Mouse (Mus musculus) mouse embryonic stem cell (cell line): ENCODE data around the gene Chpf2.
"Not testable (repeated sequence)": the region's sequence is repeated elsewhere in the genome, so short reads cannot be mapped to it uniquely, and the experiment has no call there.

ENCODE experiments used
- in situ Hi-C, 2 experiments: fragments of 300-500 bp; cut with MboI; formaldehyde crosslinking; loops; 1 replicate in 1 of 2; 3 replicates in 1 of 2; pipeline ENCODE4 v1.14.3; 2019 to 2020; ENCODE audit warnings: low sequenced_read_pairs in 2 of 2, low pct_unique_long_range_greater_than_20kb in 1 of 2, mixed read lengths in 1 of 2; ENCODE audit not compliant: unreplicated experiment in 1 of 2

The Chpf2 gene

GRCm38 (mm10) chr5:24586547-24587199 is at the start of gene Chpf2:
Chpf2 (plus strand) TSS chr5:24586741.
- in situ Hi-C loops, result no loop called here

DNA sequence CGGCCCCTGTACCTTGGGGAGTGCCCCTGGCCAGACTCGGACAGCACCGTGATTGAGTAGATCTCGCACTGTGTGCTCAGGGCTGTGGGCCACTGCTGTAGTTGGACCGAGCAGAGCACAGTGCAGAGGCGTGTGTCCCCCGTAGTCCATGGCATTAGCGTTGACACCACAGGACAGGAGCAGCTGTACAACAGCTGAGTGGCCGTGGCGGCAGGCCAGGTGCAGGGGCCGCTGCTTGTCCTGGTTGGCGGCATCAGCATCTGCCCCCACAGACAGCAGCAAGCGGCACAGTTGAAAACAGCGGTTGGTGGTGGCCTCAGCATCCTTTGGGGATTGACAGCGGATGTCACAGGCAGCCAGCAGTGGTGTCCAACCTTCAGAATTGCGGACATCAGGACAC is 48.9 kb upstream of the Chpf2 start:
- in situ Hi-C loops, result no loop called here

DNA sequence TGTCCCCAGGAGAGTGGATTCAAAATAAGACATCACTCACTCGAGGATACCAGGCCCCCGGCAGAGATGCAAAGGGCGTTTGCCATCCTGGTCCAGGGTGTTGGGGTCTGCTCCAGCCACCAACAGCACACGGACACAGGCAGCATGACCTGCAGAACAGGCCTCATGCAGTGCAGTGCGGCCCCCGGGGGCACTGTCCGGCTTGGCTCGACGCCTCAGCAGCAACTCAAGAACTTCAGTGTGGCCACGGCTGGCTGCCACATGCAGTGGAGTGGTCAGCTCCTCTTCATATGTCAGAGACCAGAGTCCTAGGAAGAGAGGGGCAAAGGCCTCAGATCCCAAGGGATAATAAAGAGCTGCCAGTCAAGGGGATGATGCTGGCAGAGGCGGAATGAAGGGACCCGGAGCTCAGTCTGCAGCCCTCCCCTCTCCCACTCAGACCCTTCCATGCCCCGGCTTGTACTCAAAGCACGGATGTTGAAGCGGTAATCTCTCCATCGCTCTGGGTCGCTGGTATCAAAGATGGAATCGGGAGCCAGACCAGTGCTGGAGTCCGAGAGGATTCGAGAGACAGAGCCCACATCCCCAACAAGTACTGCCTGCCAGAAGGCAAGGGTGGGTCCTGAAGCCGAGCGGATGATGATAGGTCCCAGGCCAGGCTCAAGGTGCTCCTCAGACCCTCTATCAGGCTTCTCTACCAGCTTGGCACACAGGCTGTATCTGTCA is 46.8 kb upstream of the Chpf2 start:
- in situ Hi-C loops, result no loop called here

GRCm38 (mm10) chr5:24540387-24541143 is 46.0 kb upstream of the Chpf2 start, which contains the start of gene Asb10:
Asb10 (minus strand) TSS chr5:24540978.
- in situ Hi-C loops, result no loop called here

GRCm38 (mm10) chr5:24541144-24541569 is 45.4 kb upstream of the Chpf2 start:
- in situ Hi-C loops, result no loop called here

DNA sequence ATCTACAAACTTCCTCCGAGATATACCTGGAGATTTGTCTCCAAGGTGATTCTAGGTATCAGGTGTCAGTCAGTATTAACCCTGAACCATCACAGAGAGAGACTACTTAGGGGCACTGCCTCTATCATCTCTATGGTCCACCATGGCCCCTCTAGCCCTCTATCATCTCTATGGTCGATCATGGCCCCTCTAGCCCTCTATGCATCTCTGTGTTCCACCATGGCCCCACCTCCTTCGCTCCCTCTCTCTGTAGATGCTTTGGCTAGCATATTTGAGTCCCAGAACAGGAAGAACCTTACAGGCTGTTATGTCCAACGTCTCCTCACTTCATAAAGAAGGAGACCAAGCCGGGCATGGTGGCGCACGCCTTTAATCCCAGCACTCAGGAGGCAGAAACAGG is 43.9 kb upstream of the Chpf2 start:
- in situ Hi-C loops, result no loop called here

DNA sequence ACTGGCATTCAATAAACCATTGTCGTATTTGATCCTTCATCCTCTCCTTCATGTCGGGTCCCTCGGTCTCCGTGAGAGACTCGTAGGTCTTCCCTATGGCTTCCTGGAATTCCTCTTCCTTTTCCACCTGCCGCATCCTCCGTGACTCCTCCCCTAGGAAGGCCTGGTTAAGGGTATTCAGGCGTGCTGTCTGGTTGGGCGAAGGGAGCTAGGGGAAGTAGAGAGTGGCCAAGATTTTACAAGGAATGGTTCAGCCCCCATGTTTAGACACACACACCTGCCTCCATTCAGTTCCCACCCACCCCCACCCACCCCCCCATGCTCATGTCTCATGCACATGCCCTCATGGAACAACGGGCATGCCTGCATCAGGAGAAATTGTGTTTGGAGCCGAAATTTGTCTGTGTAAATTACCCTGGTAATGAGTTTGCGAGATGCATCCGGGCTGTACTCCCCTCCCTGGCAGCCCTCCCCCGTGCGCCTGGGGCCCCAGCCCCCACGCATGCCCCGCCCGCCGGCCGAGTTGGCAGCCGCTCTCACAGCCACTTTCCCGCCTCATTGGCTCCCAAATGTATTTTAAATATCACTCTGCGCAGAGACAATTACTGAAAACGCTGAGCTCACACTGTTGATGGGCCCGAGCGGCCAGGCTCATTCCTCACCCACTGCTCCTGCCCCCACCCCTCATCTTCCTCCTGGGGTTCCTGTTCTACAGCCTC is 35.8 kb upstream of the Chpf2 start:
- in situ Hi-C loops, result no loop called here

- in situ Hi-C loops, result no loop called here
These were observed 35.2 kb upstream of the Chpf2 start for GRCm38 (mm10) chr5:24551317-24551688.

DNA sequence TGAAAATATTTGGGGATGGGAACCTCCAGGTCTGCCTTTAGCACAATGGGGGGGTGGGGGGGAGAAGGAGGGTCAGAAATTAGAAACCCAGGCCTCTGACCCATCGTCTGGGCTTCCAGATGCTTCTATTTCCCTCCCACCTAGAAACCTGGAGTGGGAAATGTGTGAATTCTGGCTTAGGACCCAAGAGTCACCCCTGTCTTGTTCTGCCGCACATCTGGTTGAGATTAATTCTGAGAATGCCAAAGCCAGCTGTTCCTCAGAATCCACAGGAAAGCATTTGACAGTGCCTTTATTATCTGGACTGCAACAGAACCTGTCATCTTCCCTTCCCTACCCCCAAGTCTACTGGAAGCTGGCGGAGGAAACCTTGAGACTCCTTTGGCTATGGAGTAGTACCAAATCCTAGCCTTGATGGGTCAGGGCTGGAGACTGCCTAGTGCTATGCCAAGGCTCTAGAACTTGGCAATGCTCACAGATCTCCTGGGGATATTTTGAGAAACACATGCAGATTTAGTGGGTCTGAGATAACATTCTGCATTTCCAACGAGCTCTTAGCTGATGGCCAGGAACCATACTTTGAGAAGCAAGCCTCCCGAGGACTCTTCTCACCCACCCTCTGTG is 32.8 kb upstream of the Chpf2 start:
- in situ Hi-C loops, result no loop called here

DNA sequence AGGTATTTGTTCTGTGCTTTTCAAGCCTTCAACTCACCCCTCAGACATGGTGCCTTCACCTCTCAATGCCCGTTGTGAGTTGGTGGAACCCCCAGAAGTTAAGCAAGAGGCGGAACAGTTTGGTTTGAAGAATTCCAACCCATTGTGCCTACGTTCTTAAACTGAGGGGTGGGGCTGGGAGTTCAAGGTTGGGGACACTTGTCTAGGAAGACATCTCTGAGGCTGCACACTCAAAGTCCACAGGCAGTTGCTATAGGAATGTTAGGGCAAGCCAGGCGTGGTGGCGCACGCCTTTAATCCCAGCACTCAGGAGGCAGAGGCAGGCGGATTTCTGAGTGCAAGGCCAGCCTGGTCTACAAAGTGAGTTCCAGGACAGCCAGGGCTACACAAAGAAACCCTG is 31.2 kb upstream of the Chpf2 start:
- in situ Hi-C loops, result not testable (repeated sequence)

GRCm38 (mm10) chr5:24556709-24557108 is 29.8 kb upstream of the Chpf2 start, which contains the start of gene 4931409K22Rik:
4931409K22Rik (minus strand) TSS chr5:24556809.
- in situ Hi-C loops, result no loop called here

- in situ Hi-C loops, result no loop called here
These were observed 10.6 kb upstream of the Chpf2 start for GRCm38 (mm10) chr5:24575948-24576347.

- in situ Hi-C loops, result no loop called here
These were observed 9.7 kb upstream of the Chpf2 start for GRCm38 (mm10) chr5:24576801-24577182.

DNA sequence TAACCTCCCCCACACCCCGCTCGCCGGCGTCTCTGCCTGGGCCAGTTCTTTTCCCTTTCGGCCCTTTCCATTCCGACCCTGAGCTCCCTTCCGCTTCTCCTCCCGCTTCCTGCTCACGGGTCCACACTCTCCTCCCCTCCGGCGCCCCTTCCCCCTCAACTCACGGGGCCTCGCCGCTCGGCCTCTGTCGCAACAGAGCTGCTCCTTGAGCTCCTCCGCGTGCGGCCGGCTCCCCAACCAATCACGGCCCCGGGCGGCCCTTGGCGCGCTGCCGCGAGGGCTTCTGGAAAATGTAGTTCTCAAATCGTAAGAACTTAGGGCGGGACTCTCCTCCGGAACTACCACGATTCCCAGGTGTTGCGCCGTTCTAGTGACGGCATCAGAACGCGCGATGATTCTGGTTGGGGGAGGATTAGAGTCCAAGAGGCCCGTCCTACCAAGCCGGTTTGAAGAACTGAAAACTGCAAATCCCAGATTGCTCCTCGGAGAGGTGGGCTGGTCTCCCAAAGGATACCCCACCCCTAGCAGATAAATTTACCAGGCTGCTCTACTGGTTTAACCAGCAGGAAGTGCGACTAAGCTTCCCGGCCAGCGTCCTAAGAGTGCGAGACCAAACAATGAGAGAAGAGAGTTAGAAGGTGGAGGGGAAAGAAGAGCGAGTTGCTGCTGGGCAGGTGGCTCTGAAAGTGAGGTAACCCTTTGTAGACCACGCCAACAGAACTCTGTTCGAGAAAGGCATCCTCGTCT is 9.2 kb upstream of the Chpf2 start, which contains the start of gene Abcf2:
Gene Abcf2, minus strand, starts transcription at position 285 of the 747 bp plus-strand sequence.
- in situ Hi-C loops, result no loop called here

GRCm38 (mm10) chr5:24578109-24578963 is 8.2 kb upstream of the Chpf2 start:
- in situ Hi-C loops, result no loop called here

DNA sequence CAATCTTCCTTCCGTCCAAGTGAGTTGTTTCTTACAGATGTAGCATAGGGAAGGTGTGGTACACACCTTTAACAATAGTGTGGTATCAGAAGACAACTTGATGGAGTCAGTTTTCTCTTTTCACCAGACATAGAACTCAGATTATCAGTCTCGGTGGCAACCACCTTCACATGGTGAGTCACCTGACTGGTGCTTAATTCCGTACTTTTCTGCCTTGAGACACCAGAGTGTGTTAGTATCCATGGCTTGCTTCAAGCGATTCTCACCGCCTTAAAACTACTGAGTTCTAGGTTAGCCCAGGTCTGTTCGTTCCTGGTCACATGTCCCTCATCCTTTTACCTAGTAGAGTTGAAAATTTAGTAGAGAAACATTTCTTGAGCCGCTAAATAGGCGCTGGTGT is 435 bp upstream of the Chpf2 start:
- in situ Hi-C loops, result no loop called here

DNA sequence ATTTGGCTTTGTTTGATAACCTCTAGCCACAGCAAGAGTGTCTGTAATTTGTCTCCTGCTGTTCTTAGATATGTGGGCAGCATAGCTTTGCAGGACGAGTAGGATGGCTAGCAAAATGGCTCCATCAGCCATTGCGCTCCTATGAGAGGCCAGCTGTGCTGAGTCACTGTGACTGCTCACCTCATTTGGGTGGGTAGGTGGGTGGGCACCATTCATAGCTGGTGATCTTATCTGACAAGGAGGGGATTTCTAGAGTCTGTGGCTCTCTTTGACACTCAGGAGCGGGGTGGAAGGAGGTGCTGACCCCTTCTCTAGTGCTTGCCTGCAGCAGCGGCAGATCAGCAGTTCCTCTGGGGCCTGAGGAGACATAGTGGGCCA is 648 bp downstream of the Chpf2 start:
- in situ Hi-C loops, result no loop called here
